Mouse (Mus musculus) embryo, embryonic 11.5 days (tissue): ENCODE measurements around the gene Gal3st2c.
A peak's percentile ranks its signal among the peaks of the same experiment; 100 is the strongest.
"Not testable (repeated sequence)": the region's sequence is repeated elsewhere in the genome, so short reads cannot be mapped to it uniquely, and the experiment has no call there.

Source experiments
- DNase-seq: peaks from one replicate; pipeline ENCODE4 v3.0.0-alpha.2; 2012; ENCODE audit warnings: low read depth, low spot score

Gal3st2c gene

GRCm38 (mm10) chr1:93990209-93990608 is at the start of gene Gal3st2c:
Gene Gal3st2c (plus strand): TSS chr1:93990509.
- DNase-seq = not testable (repeated sequence)

- not testable (repeated sequence) for DNase-seq
These were observed 41.2 kb upstream of the Gal3st2c start for GRCm38 (mm10) chr1:93949087-93949486.

- not testable (repeated sequence) for DNase-seq
These were observed 23.8 kb upstream of the Gal3st2c start for GRCm38 (mm10) chr1:93966489-93966888.

GRCm38 (mm10) chr1:93970380-93970779 is 19.9 kb upstream of the Gal3st2c start:
- not testable (repeated sequence) for DNase-seq

GRCm38 (mm10) chr1:93970797-93971196 is 19.5 kb upstream of the Gal3st2c start:
- not testable (repeated sequence) for DNase-seq

GRCm38 (mm10) chr1:93975764-93976163 is 14.5 kb upstream of the Gal3st2c start:
- not testable (repeated sequence) for DNase-seq

- DNase-seq = not testable (repeated sequence)
These were observed 12.0 kb upstream of the Gal3st2c start for GRCm38 (mm10) chr1:93978287-93978686.

GRCm38 (mm10) chr1:93980932-93981331 is 9.4 kb upstream of the Gal3st2c start:
- DNase-seq = not testable (repeated sequence)

GRCm38 (mm10) chr1:93986167-93986566 is 4.1 kb upstream of the Gal3st2c start:
- no peak for DNase-seq

- DNase-seq = no peak
These were observed 1.5 kb upstream of the Gal3st2c start for GRCm38 (mm10) chr1:93988786-93989185.

- not testable (repeated sequence) for DNase-seq
These were observed 759 bp downstream of the Gal3st2c start for GRCm38 (mm10) chr1:93991068-93991467.

GRCm38 (mm10) chr1:93991491-93991890 is 1.2 kb downstream of the Gal3st2c start:
- not testable (repeated sequence) for DNase-seq

- no peak for DNase-seq
These were observed 10.7 kb downstream of the Gal3st2c start for GRCm38 (mm10) chr1:94001023-94001422.

GRCm38 (mm10) chr1:94005954-94006506 is 15.7 kb downstream of the Gal3st2c start:
- not testable (repeated sequence) for DNase-seq

- not testable (repeated sequence) for DNase-seq
These were observed 18.5 kb downstream of the Gal3st2c start for GRCm38 (mm10) chr1:94008826-94009225.

GRCm38 (mm10) chr1:94011643-94012042 is 21.3 kb downstream of the Gal3st2c start:
- no peak for DNase-seq

- DNase-seq = no peak
These were observed 29.8 kb downstream of the Gal3st2c start, which contains the start of gene Neu4 for GRCm38 (mm10) chr1:94020151-94020550. Gene Neu4 (plus strand): TSS chr1:94020451.

- no peak for DNase-seq
These were observed 37.3 kb downstream of the Gal3st2c start for GRCm38 (mm10) chr1:94027506-94028108.

GRCm38 (mm10) chr1:94028741-94029140 is 38.4 kb downstream of the Gal3st2c start:
- no peak for DNase-seq

GRCm38 (mm10) chr1:94033075-94033602 is 42.8 kb downstream of the Gal3st2c start:
- no peak for DNase-seq

GRCm38 (mm10) chr1:94034984-94035743 is 44.9 kb downstream of the Gal3st2c start:
- peak; percentile 61 for DNase-seq

GRCm38 (mm10) chr1:94040391-94040790 is 50.1 kb downstream of the Gal3st2c start:
- no peak for DNase-seq
